Mouse (Mus musculus): ENCODE results near the gene Zbtb34.

GRCm38 (mm10) chr2:33461066-33461465, 29.9 kb upstream of the Zbtb34 start:
- no peak for TF ChIP-seq CTCF (IDR thresholded peaks at IDR 0.05; ENCODE audit: borderline replicate concordance, insufficient read depth, low read depth, low read length)
- TF ChIP-seq POLR2A (IDR thresholded peaks at IDR 0.05; ENCODE audit: borderline replicate concordance, insufficient read depth, low read length): no peak
